Mouse (Mus musculus) v-Abl transformed pro-B cells (cell line): ENCODE measurements around the gene Sox6.

Experiments used
- in situ Hi-C, 2 experiments: fragments of 400-800 bp; cut with MboI; formaldehyde crosslinking; loops; one replicate each; pipeline ENCODE4 v1.15.1; 2025; ENCODE audit not compliant: unreplicated experiment in 2 of 2

Gene Sox6

GRCm38 (mm10) chr7:115513681-115514080 lies 524.9 kb downstream of the Sox6 start:
- in situ Hi-C loops, result no loop called here

- in situ Hi-C loops, result no loop called here
Observed at GRCm38 (mm10) chr7:115511777-115512176, 526.8 kb downstream of the Sox6 start.

DNA sequence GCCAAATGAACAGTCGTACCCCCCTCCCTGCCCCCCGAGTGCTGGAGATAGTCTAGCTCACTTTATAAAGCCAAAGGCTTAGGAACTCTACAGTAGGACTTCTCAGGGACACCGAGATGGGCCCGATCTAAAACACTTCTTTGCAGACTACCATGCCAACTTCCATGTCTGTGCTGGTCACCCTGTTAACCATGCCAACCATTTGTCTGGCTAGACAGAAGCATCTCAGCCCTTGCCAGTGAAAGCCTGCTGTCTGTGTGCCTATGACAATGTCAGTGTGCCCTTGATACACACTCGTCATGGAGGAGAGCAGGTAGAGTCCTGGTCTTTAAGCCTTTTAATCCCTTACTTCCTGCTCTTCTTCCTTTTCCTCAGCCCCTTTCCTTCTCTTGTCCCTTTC lies 527.5 kb downstream of the Sox6 start:
- in situ Hi-C loops, result no loop called here

- in situ Hi-C loops, result no loop called here
Observed at GRCm38 (mm10) chr7:115510045-115510444, 528.6 kb downstream of the Sox6 start.

- in situ Hi-C loops, result no loop called here
Observed at GRCm38 (mm10) chr7:115506385-115506784, 532.2 kb downstream of the Sox6 start.

GRCm38 (mm10) chr7:115501497-115501896 lies 537.1 kb downstream of the Sox6 start:
- in situ Hi-C loops, result no loop called here

- in situ Hi-C loops, result no loop called here
Observed at GRCm38 (mm10) chr7:115500825-115501224, 537.8 kb downstream of the Sox6 start.

- in situ Hi-C loops, result no loop called here
Observed at GRCm38 (mm10) chr7:115500170-115500569, 538.4 kb downstream of the Sox6 start.

GRCm38 (mm10) chr7:115491721-115492120 lies 546.9 kb downstream of the Sox6 start:
- in situ Hi-C loops, result loop anchor here in 1 of 2 experiments (10.0 kb wide), 1 partner anchor 543 kb away; the partner anchor contains the start of genes 1110004F10Rik and Sox6

GRCm38 (mm10) chr7:115489608-115490007 lies 549.0 kb downstream of the Sox6 start:
- in situ Hi-C loops, result loop anchor here in 1 of 2 experiments (10.0 kb wide), 1 partner anchor 545 kb away; the partner anchor contains the start of genes 1110004F10Rik and Sox6

DNA sequence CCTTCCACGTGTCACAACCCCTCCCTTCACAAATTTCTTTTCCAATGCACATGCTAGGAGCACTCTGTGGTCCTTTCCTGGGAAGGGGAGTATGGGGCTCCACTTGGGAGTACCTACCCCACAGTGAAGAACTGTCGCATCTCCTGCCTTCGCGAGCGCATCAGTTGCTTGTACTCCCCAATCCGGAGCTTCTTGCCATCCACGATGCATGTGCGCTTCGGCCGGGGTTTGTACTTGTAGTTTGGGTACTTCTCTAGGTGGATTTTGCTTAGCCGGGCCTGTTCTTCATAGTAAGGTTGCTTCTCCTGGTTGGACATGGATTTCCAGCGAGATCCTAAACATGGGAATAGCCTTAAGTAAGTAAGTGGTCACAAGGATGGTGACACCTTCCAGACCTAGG lies 552.2 kb downstream of the Sox6 start:
- in situ Hi-C loops, result no loop called here

GRCm38 (mm10) chr7:115485664-115486409 lies 552.8 kb downstream of the Sox6 start:
- in situ Hi-C loops, result no loop called here

- in situ Hi-C loops, result no loop called here
Observed at GRCm38 (mm10) chr7:115477763-115478162, 560.8 kb downstream of the Sox6 start.

- in situ Hi-C loops, result no loop called here
Observed at GRCm38 (mm10) chr7:115476881-115477665, 561.5 kb downstream of the Sox6 start.

DNA sequence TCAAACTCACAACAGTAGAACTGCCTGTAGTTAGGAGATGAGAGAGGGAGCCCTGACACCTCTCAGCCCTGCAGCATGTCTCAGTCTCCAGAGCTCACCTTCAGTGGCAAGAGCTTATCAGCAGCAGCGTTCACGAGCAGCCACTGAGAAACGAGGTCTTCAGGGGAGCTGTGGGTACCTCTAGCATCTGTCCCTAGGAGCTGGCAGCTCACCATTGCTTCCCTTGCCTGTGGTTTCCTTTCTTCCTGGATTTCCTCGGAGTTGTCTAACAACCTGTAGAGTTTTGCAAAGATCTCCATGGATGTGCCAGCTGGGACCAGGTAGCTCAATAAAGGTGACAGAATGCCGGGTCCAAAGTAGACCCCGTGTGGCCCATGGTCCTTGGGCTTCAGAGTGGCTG lies 563.4 kb downstream of the Sox6 start:
- in situ Hi-C loops, result no loop called here

DNA sequence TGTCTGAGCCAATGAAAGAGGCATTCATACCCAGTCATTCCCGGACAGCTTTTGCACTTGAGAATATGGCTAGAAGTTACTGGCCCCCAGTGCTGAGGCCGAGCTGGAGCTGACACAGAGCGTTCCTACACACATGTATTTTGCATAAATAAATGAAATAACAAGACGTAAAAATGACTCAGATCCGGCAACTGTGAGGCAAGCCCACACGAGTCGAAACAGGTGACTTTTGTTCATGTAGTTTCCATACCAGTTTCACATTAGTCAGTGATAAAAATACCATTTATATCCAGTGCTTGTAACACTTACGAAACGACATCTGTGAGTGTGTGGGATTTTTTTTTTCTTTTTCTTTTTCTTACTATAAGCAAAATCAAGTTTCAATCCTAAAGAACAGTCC lies 564.5 kb downstream of the Sox6 start:
- in situ Hi-C loops, result no loop called here

DNA sequence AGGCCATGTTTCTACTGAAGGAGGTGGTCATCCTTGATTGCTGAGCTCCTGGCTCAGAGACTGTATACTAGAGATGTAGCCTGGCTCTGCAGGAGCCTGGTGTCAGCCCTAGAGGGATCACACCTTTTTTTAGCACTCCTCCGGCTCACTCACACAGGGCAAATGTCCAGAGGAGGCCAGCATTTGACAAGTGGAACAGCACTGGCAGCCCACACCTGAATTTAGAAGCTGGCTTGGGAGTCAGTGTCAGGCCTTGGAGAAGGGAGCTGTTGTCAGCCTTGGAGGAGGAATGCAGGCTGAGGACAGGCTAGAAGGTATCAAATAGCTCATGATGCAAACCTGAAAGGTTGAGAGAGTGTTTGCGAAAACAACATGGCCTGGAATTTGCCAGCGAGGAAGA lies 565.7 kb downstream of the Sox6 start:
- in situ Hi-C loops, result no loop called here

GRCm38 (mm10) chr7:115471521-115471920 lies 567.1 kb downstream of the Sox6 start:
- in situ Hi-C loops, result no loop called here

DNA sequence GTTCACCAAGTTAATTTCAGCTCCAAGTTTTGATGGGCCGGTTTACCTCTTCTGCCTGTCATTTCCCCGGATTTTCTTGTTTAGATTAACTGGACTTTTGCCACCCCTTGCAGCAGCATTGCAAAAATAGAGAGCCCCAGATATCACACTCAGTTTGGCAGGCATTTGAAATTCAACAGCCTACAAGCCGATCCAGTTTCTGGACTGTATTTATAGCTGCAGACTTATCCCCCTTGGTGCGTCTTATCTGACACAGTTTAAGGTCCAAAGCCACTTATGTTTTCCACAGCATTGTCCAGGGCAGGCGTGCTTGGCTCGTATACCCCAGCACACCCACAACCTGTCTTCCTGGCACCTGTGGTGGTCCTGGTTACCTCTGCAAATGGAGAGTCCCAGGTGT lies 571.8 kb downstream of the Sox6 start:
- in situ Hi-C loops, result no loop called here

DNA sequence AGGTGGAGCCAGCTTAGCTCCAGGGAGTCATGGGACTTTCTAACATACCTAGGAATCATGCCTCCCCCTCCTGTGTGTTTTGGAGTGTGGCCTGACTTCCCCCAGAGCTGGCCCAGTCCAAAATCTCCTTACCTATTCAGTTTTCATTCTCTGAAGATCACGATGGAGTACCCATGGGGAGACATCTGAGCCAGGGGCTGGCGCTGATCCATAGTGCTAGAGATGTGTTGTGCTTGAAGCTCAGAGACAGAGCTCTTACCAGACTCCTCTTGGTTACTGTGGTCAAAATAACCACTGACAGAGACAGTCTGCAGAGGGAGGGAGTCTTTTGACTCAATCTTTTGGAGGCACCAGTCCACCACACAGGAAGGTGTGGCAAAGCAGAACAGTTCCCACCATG lies 575.2 kb downstream of the Sox6 start:
- in situ Hi-C loops, result no loop called here

- in situ Hi-C loops, result no loop called here
Observed at GRCm38 (mm10) chr7:115462276-115462675, 576.3 kb downstream of the Sox6 start.

GRCm38 (mm10) chr7:115454988-115455387 lies 583.6 kb downstream of the Sox6 start:
- in situ Hi-C loops, result no loop called here
